Mouse (Mus musculus) lung, embryonic 15.5 days (tissue): ENCODE data around the gene Mb. TPM values are rescaled to one million over a fixed set of nuclear protein-coding genes. Genes with fewer than 3 reads are reported as not detected.

ENCODE experiments used
- ATAC-seq: fragments of 200-750 bp; cut with Nextera tagmentation; 2 replicates; pipeline ENCODE4 v1.8.0; 2017; ENCODE audit warnings: moderate number of reproducible peaks, borderline replicate concordance; ENCODE audit not compliant: low FRiP score, low TSS enrichment; ENCODE audit errors: extremely low read depth
- H3K27ac ChIP-seq: fragments of 300-500 bp; sonication (generic); 2 replicates; pipeline ENCODE4 v1.5.1; 2015; ENCODE audit warnings: moderate library complexity, mild to moderate bottlenecking, inconsistent platforms
- H3K27me3 ChIP-seq: fragments of 300-500 bp; sonication (generic); 2 replicates; pipeline ENCODE4 v1.6.1; 2015; ENCODE audit warnings: inconsistent platforms
- H3K36me3 ChIP-seq: fragments of 300-500 bp; sonication (generic); 2 replicates; pipeline ENCODE4 v1.6.1; 2015; ENCODE audit warnings: inconsistent platforms
- H3K4me1 ChIP-seq: fragments of 300-500 bp; sonication (generic); 2 replicates; pipeline ENCODE4 v1.6.1; 2015; ENCODE audit warnings: inconsistent platforms
- H3K4me2 ChIP-seq: fragments of 300-500 bp; sonication (generic); 2 replicates; pipeline ENCODE4 v1.6.1; 2015; ENCODE audit warnings: inconsistent platforms, mild to moderate bottlenecking, moderate library complexity
- H3K4me3 ChIP-seq: fragments of 300-500 bp; sonication (generic); 2 replicates; pipeline ENCODE4 v1.5.1; 2015; ENCODE audit warnings: mild to moderate bottlenecking, inconsistent platforms
- H3K9ac ChIP-seq: fragments of 300-500 bp; sonication (generic); 2 replicates; pipeline ENCODE4 v1.6.1; 2015; ENCODE audit warnings: inconsistent platforms
- H3K9me3 ChIP-seq: fragments of 300-500 bp; sonication (generic); 2 replicates; pipeline ENCODE4 v1.6.1; 2016; ENCODE audit warnings: inconsistent platforms
- WGBS: fragments of 180-500 bp; shearing (Covaris S2); methylation state at CpG from one replicate; pipeline ENCODE4 v1.1.7; 2015; 5-methylcytosine and 5-hydroxymethylcytosine counted together
- polyA plus RNA-seq: library from polyadenylated mRNA; unstranded; fragments of >200 nt; fragmentation: Nextera tagmentation; extraction: Ambion mirVana; gene quantifications from 2 replicates; pipeline ENCODE4 v1.2.1, GENCODE M21; 2015

Mb gene
- polyA plus RNA-seq, 1 experiment from 2014 or later, result 4.6 TPM

GRCm38 (mm10) chr15:77021851-77022250 is 28.6 kb downstream of the Mb start:
- Histone ChIP-seq H3K4me1 (0 out of 2 replicates have a peak, but pooled peaks cover 3% of the 10 kb centered on the region), H3K4me2 (no peak overlapping the region), H3K9ac (no peak overlapping the region), H3K4me3 (no peak overlapping the region), H3K36me3 (no peaks in the 10 kb centered on the region), H3K9me3 (no peaks in the 10 kb centered on the region), H3K27me3 (no peaks in the 10 kb centered on the region), H3K27ac (no peak overlapping the region)
- no peak for ATAC-seq
- 68% methylated on average over 4 of the region's 4 CpGs for WGBS

DNA sequence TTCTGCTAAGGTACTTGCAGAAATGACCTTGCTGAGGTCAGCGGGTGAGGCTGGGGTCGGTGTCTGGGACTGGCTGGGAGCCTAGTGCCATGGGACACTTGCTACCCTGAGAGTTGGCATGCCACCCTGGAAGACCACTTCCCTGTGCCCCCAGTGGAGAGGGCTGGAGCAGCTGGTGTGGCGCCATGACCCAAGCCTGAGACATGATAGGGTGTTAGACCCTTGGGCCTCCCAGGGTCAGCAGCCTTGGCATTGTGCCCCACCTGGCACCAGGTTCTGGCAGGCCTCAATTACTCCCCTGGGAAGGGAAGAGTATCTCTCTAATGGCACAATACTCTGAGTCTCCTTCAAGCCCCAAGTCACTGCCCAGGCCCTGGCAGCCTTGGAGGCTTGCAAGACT is 29.4 kb downstream of the Mb start:
- H3K27me3 ChIP-seq, result no peaks in the 10 kb centered on the region
- H3K4me2 ChIP-seq, result no peak overlapping the region
- H3K9ac ChIP-seq, result no peak overlapping the region
- no peak for ATAC-seq
- no peaks in the 10 kb centered on the region for H3K36me3 ChIP-seq
- 0 out of 2 replicates have a peak, but pooled peaks cover 3% of the 10 kb centered on the region for H3K4me1 ChIP-seq
- WGBS, result 93% methylated on average over 3 of the region's 3 CpGs
- no peak overlapping the region for H3K4me3 ChIP-seq
- H3K27ac ChIP-seq, result no peak overlapping the region
- no peaks in the 10 kb centered on the region for H3K9me3 ChIP-seq

DNA sequence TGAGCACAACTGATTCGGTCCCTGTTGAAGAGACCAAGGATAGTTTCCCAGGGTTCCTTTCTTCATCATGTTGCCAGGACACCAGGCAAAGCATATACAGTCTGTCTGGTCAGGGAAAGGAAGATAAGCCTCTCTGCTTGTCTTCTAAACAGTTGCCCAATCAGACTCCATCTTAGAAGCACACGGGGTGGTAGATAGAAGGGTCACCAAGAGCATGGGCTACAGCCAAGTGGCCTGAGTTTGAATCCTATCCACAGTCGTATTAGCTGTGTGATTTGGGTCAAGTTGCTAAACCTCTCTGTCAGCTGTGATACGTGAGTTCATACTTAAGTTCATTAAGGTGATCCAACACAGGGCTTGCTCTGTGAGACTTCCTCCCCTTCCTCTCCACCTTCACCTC is 30.3 kb downstream of the Mb start:
- H3K27ac ChIP-seq, result no peak overlapping the region
- H3K4me1 ChIP-seq, result peaks cover 4% of the 10 kb centered on the region; the same call in 1 of the 2 replicates
- WGBS, result 71% methylated on average over 4 of the region's 4 CpGs
- no peak overlapping the region for H3K4me2 ChIP-seq
- H3K4me3 ChIP-seq, result no peak overlapping the region
- no peaks in the 10 kb centered on the region for H3K36me3 ChIP-seq
- no peak overlapping the region for H3K9ac ChIP-seq
- ATAC-seq, result no peak
- no peaks in the 10 kb centered on the region for H3K9me3 ChIP-seq
- 0 out of 2 replicates have a peak, but pooled peaks cover 2% of the 10 kb centered on the region for H3K27me3 ChIP-seq

- ATAC-seq, result no peak
- Histone ChIP-seq H3K4me2 (no peak overlapping the region), H3K9ac (no peak overlapping the region), H3K4me1 (peaks cover 10% of the 10 kb centered on the region), H3K4me3 (no peak overlapping the region), H3K27me3 (0 out of 2 replicates have a peak, but pooled peaks cover 4% of the 10 kb centered on the region), H3K36me3 (no peaks in the 10 kb centered on the region), H3K9me3 (no peaks in the 10 kb centered on the region), H3K27ac (no peak overlapping the region)
- WGBS, result 58% methylated on average over 7 of the region's 7 CpGs
Observed at GRCm38 (mm10) chr15:77019533-77019932, 30.9 kb downstream of the Mb start.

DNA sequence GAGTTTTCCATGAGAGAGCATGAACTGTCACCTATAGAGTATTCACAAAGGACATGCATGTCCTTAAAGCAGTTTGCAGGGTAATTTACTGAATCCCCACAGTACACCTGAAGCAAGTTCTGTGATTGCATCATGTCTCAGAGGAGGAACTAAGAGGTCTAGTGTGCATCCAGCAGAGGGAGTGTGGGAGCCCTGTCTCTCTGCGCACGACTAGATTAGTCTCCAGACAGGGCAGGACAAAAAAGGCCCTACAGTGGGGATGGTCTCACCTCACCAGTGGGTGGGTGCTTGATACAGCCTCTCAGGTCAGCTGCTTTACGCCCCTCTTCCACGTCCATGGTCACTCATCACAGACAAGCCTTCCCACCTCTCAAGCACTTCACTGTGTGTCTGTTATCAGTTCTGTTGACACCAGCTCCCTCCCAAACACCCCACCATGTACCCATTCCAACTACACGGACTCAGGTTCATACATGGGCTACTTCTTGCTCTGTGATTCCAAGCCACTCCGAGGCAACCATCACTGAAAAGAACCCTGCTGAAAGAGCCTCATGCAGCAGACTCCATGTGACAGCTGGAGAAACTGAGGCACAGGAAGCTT is 31.6 kb downstream of the Mb start:
- no peak overlapping the region for H3K9ac ChIP-seq
- no peak overlapping the region for H3K27ac ChIP-seq
- no peaks in the 10 kb centered on the region for H3K9me3 ChIP-seq
- 0 out of 2 replicates have a peak, but pooled peaks cover 4% of the 10 kb centered on the region for H3K27me3 ChIP-seq
- no peak for ATAC-seq
- WGBS, result 53% methylated on average over 6 of the region's 6 CpGs
- peaks cover 17% of the 10 kb centered on the region for H3K4me1 ChIP-seq
- H3K4me3 ChIP-seq, result no peak overlapping the region
- H3K36me3 ChIP-seq, result no peaks in the 10 kb centered on the region
- no peak overlapping the region for H3K4me2 ChIP-seq

GRCm38 (mm10) chr15:77017897-77018296 is 32.6 kb downstream of the Mb start:
- Histone ChIP-seq H3K4me3 (no peak overlapping the region), H3K4me2 (no peak overlapping the region), H3K36me3 (no peaks in the 10 kb centered on the region), H3K9me3 (no peaks in the 10 kb centered on the region), H3K27me3 (0 out of 2 replicates have a peak, but pooled peaks cover 4% of the 10 kb centered on the region), H3K9ac (no peak overlapping the region), H3K4me1 (peaks cover 26% of the 10 kb centered on the region), H3K27ac (no peak overlapping the region)
- no peak for ATAC-seq

DNA sequence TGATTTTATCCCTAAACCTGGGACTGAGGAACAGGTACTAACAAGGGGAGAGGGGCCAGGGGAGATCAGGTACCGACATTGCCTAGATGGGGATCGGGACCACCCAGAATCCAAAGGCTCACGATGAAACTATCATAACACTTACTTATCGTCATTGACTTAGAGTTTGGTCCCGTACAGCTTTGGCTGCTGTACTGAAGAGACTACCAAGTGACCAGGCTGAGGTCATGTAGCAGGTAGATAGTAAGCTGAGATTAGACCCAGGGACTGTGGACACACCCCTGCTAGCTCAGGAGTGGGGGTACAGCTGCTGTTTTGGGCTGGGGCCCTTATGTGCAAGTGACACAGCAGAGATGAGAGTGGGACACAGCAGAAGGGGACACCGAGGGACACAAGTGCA is 34.0 kb downstream of the Mb start:
- no peak overlapping the region for H3K4me2 ChIP-seq
- H3K4me3 ChIP-seq, result no peak overlapping the region
- H3K36me3 ChIP-seq, result no peaks in the 10 kb centered on the region
- H3K4me1 ChIP-seq, result peaks cover 22% of the 10 kb centered on the region
- no peaks in the 10 kb centered on the region for H3K9me3 ChIP-seq
- WGBS, result 83% methylated on average over 6 of the region's 6 CpGs
- 0 out of 2 replicates have a peak, but pooled peaks cover 9% of the 10 kb centered on the region for H3K27me3 ChIP-seq
- no peak overlapping the region for H3K9ac ChIP-seq
- ATAC-seq, result no peak
- H3K27ac ChIP-seq, result no peak overlapping the region

GRCm38 (mm10) chr15:77014985-77015384 is 35.5 kb downstream of the Mb start:
- H3K27ac ChIP-seq, result no peak overlapping the region; the same call in 1 of the 2 replicates
- 0 out of 2 replicates have a peak, but pooled peaks cover 9% of the 10 kb centered on the region for H3K27me3 ChIP-seq
- ATAC-seq, result no peak
- H3K9me3 ChIP-seq, result no peaks in the 10 kb centered on the region
- H3K4me3 ChIP-seq, result no peak overlapping the region
- 68% methylated on average over 4 of the region's 4 CpGs for WGBS
- no peak overlapping the region for H3K4me2 ChIP-seq
- H3K4me1 ChIP-seq, result peaks cover 22% of the 10 kb centered on the region
- no peak overlapping the region for H3K9ac ChIP-seq
- H3K36me3 ChIP-seq, result no peaks in the 10 kb centered on the region

GRCm38 (mm10) chr15:77014431-77014830 is 36.0 kb downstream of the Mb start:
- no peak overlapping the region for H3K9ac ChIP-seq
- peak; percentile 15; the same call in 1 of the 2 replicates for ATAC-seq
- 27% methylated on average over 6 of the region's 6 CpGs for WGBS
- no peak overlapping the region; the same call in 1 of the 2 replicates for H3K27ac ChIP-seq
- peak overlapping the region; percentile 45 for H3K4me2 ChIP-seq
- no peaks in the 10 kb centered on the region for H3K9me3 ChIP-seq
- 0 out of 2 replicates have a peak, but pooled peaks cover 9% of the 10 kb centered on the region for H3K27me3 ChIP-seq
- H3K4me1 ChIP-seq, result peaks cover 22% of the 10 kb centered on the region
- no peaks in the 10 kb centered on the region for H3K36me3 ChIP-seq
- H3K4me3 ChIP-seq, result 0 out of 2 replicates have a peak overlapping the region, but pooled peaks have one; percentile 6

- peak; percentile 75 for ATAC-seq
- Histone ChIP-seq H3K4me1 (peaks cover 22% of the 10 kb centered on the region), H3K4me3 (peak overlapping the region; percentile 6; the same call in 1 of the 2 replicates), H3K4me2 (peak overlapping the region; percentile 45), H3K9ac (no peak overlapping the region), H3K9me3 (no peaks in the 10 kb centered on the region), H3K36me3 (no peaks in the 10 kb centered on the region), H3K27ac (peak overlapping the region; percentile 26; the same call in 1 of the 2 replicates), H3K27me3 (0 out of 2 replicates have a peak, but pooled peaks cover 9% of the 10 kb centered on the region)
- under 1% methylated on average over 15 of the region's 15 CpGs for WGBS
Observed at GRCm38 (mm10) chr15:77013753-77014241, 36.7 kb downstream of the Mb start.

DNA sequence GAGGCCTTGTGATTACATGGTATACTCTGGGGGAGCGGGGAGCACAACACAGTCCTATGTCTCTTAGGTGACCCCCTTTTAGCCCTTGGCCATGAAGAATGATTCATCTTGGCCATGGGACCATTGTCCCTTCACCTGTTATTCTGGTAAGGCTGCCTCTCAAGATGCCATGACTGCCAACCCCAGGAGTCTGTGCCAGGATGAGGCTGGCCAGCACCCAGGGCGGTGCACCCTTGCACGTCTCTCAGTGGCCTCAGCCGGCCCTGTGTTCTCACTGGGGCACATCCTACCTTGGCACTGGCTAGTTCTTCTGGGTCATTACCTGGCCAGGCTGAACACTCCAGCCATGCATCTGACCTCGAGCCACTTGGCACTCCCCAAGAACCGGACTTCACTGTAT is 41.6 kb downstream of the Mb start:
- H3K4me2 ChIP-seq, result no peak overlapping the region
- no peak overlapping the region for H3K27ac ChIP-seq
- no peaks in the 10 kb centered on the region for H3K36me3 ChIP-seq
- no peak overlapping the region for H3K4me3 ChIP-seq
- H3K27me3 ChIP-seq, result 0 out of 2 replicates have a peak, but pooled peaks cover 8% of the 10 kb centered on the region
- ATAC-seq, result no peak
- 84% methylated on average over 6 of the region's 6 CpGs for WGBS
- peaks cover 8% of the 10 kb centered on the region for H3K4me1 ChIP-seq
- H3K9ac ChIP-seq, result no peak overlapping the region
- no peaks in the 10 kb centered on the region for H3K9me3 ChIP-seq

GRCm38 (mm10) chr15:77003868-77004215 is 46.6 kb downstream of the Mb start:
- Histone ChIP-seq H3K27ac (no peak overlapping the region), H3K4me3 (no peak overlapping the region), H3K4me1 (no peaks in the 10 kb centered on the region), H3K36me3 (no peaks in the 10 kb centered on the region), H3K4me2 (no peak overlapping the region), H3K27me3 (0 out of 2 replicates have a peak, but pooled peaks cover 3% of the 10 kb centered on the region), H3K9ac (no peak overlapping the region), H3K9me3 (no peaks in the 10 kb centered on the region)
- 13% methylated on average over 3 of the region's 3 CpGs for WGBS
- ATAC-seq, result 0 out of 2 replicates have a peak, but pooled peaks have one; percentile 36
